Mouse (Mus musculus) hindbrain, embryonic 16.5 days (tissue): ENCODE results near the gene Cd83. TPM values are rescaled to one million over a fixed set of nuclear protein-coding genes. Genes with fewer than 3 reads are reported as not detected.
A peak's percentile ranks its signal among the peaks of the same experiment; 100 is the strongest.

ENCODE experiments used
- ATAC-seq: fragments of 200-750 bp; cut with Nextera tagmentation; 2 replicates; pipeline ENCODE4 v1.8.0; 2017; ENCODE audit warnings: moderate TSS enrichment, moderate library complexity
- H3K27ac ChIP-seq: fragments of 300-500 bp; sonication (generic); 2 replicates; pipeline ENCODE4 v1.5.1; 2014; ENCODE audit warnings: low read depth, mild to moderate bottlenecking, control low read depth, low read length, moderate library complexity
- H3K27me3 ChIP-seq: fragments of 300-500 bp; sonication (generic); replicated peaks from 2 replicates; pipeline ENCODE4 v1.6.1; 2014; ENCODE audit warnings: low read length; ENCODE audit not compliant: control insufficient read depth, insufficient read depth
- H3K36me3 ChIP-seq: fragments of 300-500 bp; sonication (generic); 2 replicates; pipeline ENCODE4 v1.6.1; 2014; ENCODE audit warnings: mild to moderate bottlenecking, low read length, moderate library complexity, mixed read lengths; ENCODE audit not compliant: control insufficient read depth, insufficient read depth
- H3K4me1 ChIP-seq: fragments of 300-500 bp; sonication (generic); 2 replicates; pipeline ENCODE4 v1.6.1; 2014; ENCODE audit warnings: low read depth, low read length; ENCODE audit not compliant: control insufficient read depth, insufficient read depth
- H3K4me2 ChIP-seq: fragments of 300-500 bp; sonication (generic); 2 replicates; pipeline ENCODE4 v1.6.1; 2014; ENCODE audit warnings: mild to moderate bottlenecking, low read length, control low read depth, moderate library complexity
- H3K4me3 ChIP-seq: fragments of 300-500 bp; sonication (generic); 2 replicates; pipeline ENCODE4 v1.5.1; 2014; ENCODE audit warnings: mild to moderate bottlenecking, low read length, control low read depth, moderate library complexity
- H3K9ac ChIP-seq: fragments of 300-500 bp; sonication (generic); 2 replicates; pipeline ENCODE4 v1.6.1; 2014; ENCODE audit warnings: low read depth, mild to moderate bottlenecking, control low read depth, low read length, moderate library complexity
- H3K9me3 ChIP-seq: fragments of 300-500 bp; sonication (generic); 2 replicates; pipeline ENCODE4 v1.6.1; 2014; ENCODE audit warnings: mild to moderate bottlenecking, low read length, moderate library complexity; ENCODE audit not compliant: control insufficient read depth
- WGBS: fragments of 180-500 bp; shearing (Covaris S2); extraction: QIAGEN DNeasy Blood & Tissue Kit; methylation state at CpG from one replicate; pipeline ENCODE4 v1.1.7; 2014; 5-methylcytosine and 5-hydroxymethylcytosine counted together
- polyA plus RNA-seq: library from polyadenylated mRNA; unstranded; fragments of >200 nt; fragmentation: Nextera tagmentation; extraction: Ambion mirVana; gene quantifications from 2 replicates; pipeline ENCODE4 v1.2.1, GENCODE M21; 2015

Cd83 gene
- 33.9 and 36.4 TPM in 2 replicates for polyA plus RNA-seq

GRCm38 (mm10) chr13:43784725-43785711 lies at the start of gene Cd83:
Gene Cd83 (plus strand): TSS chr13:43784775.
- H3K4me3 ChIP-seq, result peak within 1 kb of the TSS; percentile 68
- peak within 1 kb of the TSS; percentile 97 for H3K4me2 ChIP-seq
- peak; percentile 82 for ATAC-seq
- peak within 1 kb of the TSS; percentile 67 for H3K27ac ChIP-seq
- H3K27me3 ChIP-seq, result no peaks in the 10 kb centered on the region
- WGBS, result 3% methylated on average over 66 of the region's 73 CpGs
- peaks cover 14% of the 10 kb centered on the region for H3K4me1 ChIP-seq
- H3K9ac ChIP-seq, result peak within 1 kb of the TSS; percentile 86
- no peaks in the 10 kb centered on the region for H3K9me3 ChIP-seq
- H3K36me3 ChIP-seq, result no peaks in the 10 kb centered on the region

- Histone ChIP-seq H3K4me1 (no peaks in the 10 kb centered on the region; the same call in none of the 2 replicates), H3K27ac (no peak overlapping the region), H3K9me3 (no peaks in the 10 kb centered on the region), H3K36me3 (no peaks in the 10 kb centered on the region), H3K27me3 (no peaks in the 10 kb centered on the region), H3K9ac (no peak overlapping the region), H3K4me3 (no peak overlapping the region), H3K4me2 (no peak overlapping the region)
- WGBS, result 22% methylated on average over 15 of the region's 15 CpGs
- ATAC-seq, result peak; percentile 90
Measured at GRCm38 (mm10) chr13:43739598-43740275, 44.8 kb upstream of the Cd83 start.

- Histone ChIP-seq H3K36me3 (no peaks in the 10 kb centered on the region), H3K27me3 (no peaks in the 10 kb centered on the region), H3K4me1 (no peaks in the 10 kb centered on the region; the same call in none of the 2 replicates), H3K27ac (no peak overlapping the region), H3K9me3 (no peaks in the 10 kb centered on the region), H3K4me2 (no peak overlapping the region), H3K4me3 (no peak overlapping the region), H3K9ac (no peak overlapping the region)
- ATAC-seq, result no peak
- 32% methylated on average over 7 of the region's 7 CpGs for WGBS
Measured at GRCm38 (mm10) chr13:43740276-43740608, 44.3 kb upstream of the Cd83 start.

DNA sequence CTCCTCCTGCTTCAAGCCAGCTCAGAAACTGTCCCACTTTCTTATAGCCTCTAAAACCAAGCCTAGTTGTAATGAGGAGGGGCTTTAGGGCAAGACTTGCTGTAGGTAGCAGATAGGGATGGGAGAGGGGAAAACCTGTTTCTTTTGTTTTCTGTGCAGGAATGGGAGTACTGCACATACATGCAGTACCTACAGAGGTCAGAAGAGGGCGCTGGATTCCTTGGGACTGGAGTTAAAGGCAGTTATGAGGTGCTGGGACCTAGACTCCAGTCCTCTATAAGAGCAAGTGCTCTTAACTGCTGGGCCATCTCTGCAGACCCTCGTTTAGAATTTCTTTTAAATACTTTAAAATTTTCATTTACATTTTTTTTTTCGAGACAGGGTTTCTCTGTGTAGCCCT lies 41.9 kb upstream of the Cd83 start:
- Histone ChIP-seq H3K4me3 (no peak overlapping the region), H3K36me3 (no peaks in the 10 kb centered on the region), H3K9me3 (no peaks in the 10 kb centered on the region), H3K4me2 (no peak overlapping the region), H3K4me1 (no peaks in the 10 kb centered on the region; the same call in none of the 2 replicates), H3K9ac (no peak overlapping the region), H3K27ac (no peak overlapping the region), H3K27me3 (no peaks in the 10 kb centered on the region)
- ATAC-seq, result no peak
- WGBS, result 68% methylated on average over 3 of the region's 3 CpGs

- Histone ChIP-seq H3K27me3 (no peaks in the 10 kb centered on the region), H3K9ac (no peak overlapping the region), H3K4me3 (no peak overlapping the region), H3K4me2 (no peak overlapping the region), H3K9me3 (no peaks in the 10 kb centered on the region), H3K36me3 (no peaks in the 10 kb centered on the region), H3K27ac (no peak overlapping the region), H3K4me1 (no peaks in the 10 kb centered on the region; the same call in none of the 2 replicates)
- 84% methylated on average over 7 of the region's 7 CpGs for WGBS
- no peak for ATAC-seq
Measured at GRCm38 (mm10) chr13:43744259-43744658, 40.3 kb upstream of the Cd83 start.

- Histone ChIP-seq H3K36me3 (no peaks in the 10 kb centered on the region), H3K9me3 (no peaks in the 10 kb centered on the region), H3K4me2 (no peak overlapping the region), H3K9ac (no peak overlapping the region), H3K4me3 (no peak overlapping the region), H3K27me3 (no peaks in the 10 kb centered on the region), H3K4me1 (no peaks in the 10 kb centered on the region; the same call in 1 of the 2 replicates), H3K27ac (no peak overlapping the region)
- 88% methylated on average over 3 of the region's 3 CpGs for WGBS
- ATAC-seq, result no peak
Measured at GRCm38 (mm10) chr13:43750301-43750700, 34.3 kb upstream of the Cd83 start.

GRCm38 (mm10) chr13:43750966-43751365 lies 33.6 kb upstream of the Cd83 start:
- Histone ChIP-seq H3K36me3 (no peaks in the 10 kb centered on the region), H3K4me3 (no peak overlapping the region), H3K4me2 (no peak overlapping the region), H3K9me3 (no peaks in the 10 kb centered on the region), H3K4me1 (no peaks in the 10 kb centered on the region; the same call in 1 of the 2 replicates), H3K9ac (no peak overlapping the region), H3K27me3 (no peaks in the 10 kb centered on the region), H3K27ac (no peak overlapping the region)
- no peak for ATAC-seq
- 98% methylated on average over 6 of the region's 6 CpGs for WGBS

GRCm38 (mm10) chr13:43752407-43752806 lies 32.2 kb upstream of the Cd83 start:
- ATAC-seq, result no peak
- Histone ChIP-seq H3K4me2 (no peak overlapping the region), H3K4me1 (no peaks in the 10 kb centered on the region; the same call in 1 of the 2 replicates), H3K27ac (no peak overlapping the region), H3K9ac (no peak overlapping the region), H3K27me3 (no peaks in the 10 kb centered on the region), H3K4me3 (no peak overlapping the region), H3K9me3 (no peaks in the 10 kb centered on the region), H3K36me3 (no peaks in the 10 kb centered on the region)
- 87% methylated on average over 7 of the region's 7 CpGs for WGBS

DNA sequence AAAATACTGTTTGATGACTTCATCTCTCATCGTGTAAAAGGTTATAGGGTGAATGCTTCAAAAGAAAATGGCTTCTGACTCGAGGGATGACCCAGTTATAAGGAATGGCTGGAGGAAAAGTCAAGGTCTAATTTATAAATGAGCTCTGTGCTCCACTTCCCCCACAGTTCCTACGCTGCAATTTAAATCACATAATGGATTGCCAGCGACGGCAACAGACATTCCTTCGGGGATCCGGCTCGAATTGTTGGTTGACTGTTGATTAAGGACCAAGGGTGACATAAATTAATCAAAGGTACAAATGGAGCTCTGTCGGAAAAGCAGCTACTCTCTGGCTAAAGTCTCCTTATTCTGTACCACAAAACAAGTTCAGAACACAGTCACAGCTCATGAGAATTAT lies 30.9 kb upstream of the Cd83 start:
- Histone ChIP-seq H3K9ac (no peak overlapping the region), H3K27ac (no peak overlapping the region), H3K9me3 (no peaks in the 10 kb centered on the region), H3K27me3 (no peaks in the 10 kb centered on the region), H3K4me1 (no peaks in the 10 kb centered on the region; the same call in 1 of the 2 replicates), H3K36me3 (no peaks in the 10 kb centered on the region), H3K4me2 (no peak overlapping the region), H3K4me3 (no peak overlapping the region)
- WGBS, result 34% methylated on average over 9 of the region's 9 CpGs
- ATAC-seq, result no peak
